Mouse (Mus musculus) T-helper 17 cell (primary cell): ENCODE results near the gene Nhlh2.

Experiments used
- in situ Hi-C, 2 experiments: fragments of 300-600 bp; cut with MboI, MseI; formaldehyde crosslinking; loops; 1 replicate in 1 of 2; 2 replicates in 1 of 2; pipeline ENCODE4 v1.15.1; 2025; ENCODE audit warnings: high pct_unique_total_duplicates in 2 of 2

The Nhlh2 gene

DNA sequence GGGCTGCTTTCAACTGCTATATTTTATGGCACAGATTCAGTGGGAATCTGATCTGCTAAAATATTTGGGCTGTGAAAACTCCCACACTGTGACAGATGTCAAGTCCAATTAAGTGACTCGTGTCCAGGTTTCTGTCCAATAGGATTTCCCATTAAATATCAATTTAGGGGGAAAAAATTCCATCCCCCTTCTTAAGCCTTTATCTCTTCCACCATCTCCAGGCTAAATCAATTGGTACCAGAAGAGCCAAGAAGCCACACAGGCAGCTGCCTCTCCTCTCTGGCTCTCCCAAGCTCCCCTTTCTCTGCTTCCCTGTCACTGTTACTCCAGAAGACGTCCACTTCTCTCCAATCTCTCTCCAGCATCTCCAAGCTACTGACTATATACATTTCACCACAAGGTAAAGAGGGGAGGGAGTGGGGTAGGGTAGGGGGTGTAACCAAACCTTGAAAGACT is at the start of gene Nhlh2:
Gene Nhlh2, plus strand, starts transcription at position 151 of the 456 bp plus-strand sequence.
- in situ Hi-C loops, result no loop called here

DNA sequence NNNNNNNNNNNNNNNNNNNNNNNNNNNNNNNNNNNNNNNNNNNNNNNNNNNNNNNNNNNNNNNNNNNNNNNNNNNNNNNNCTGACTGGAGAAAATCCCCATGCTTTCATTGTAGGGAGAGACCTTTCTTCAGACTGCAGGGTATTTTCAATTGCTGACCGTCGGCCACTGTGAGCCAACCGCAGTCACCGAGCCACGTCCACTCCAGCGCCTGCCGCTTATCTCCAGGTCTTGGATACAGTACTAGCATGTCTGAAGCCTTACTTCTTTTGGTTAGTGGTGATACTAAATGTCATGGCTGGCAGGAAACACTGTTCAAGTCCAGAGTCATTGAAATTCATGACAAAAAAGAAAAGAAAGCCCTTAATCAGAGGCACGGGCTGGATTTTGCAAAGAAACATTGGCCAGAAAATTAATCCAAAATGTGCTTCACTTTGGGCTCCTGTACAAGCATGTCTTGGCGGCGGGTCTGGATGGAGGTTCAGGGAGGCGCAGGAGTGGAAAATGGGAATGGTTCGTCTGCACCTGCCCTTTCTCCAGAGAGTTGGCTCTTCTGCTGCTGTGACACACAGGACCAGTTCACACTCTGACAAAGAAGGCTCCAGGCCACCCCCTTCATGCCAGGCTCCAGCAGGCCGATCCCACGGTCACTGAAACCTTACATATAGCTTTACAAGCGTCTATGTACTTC is 48.6 kb upstream of the Nhlh2 start:
- in situ Hi-C loops, result no loop called here

DNA sequence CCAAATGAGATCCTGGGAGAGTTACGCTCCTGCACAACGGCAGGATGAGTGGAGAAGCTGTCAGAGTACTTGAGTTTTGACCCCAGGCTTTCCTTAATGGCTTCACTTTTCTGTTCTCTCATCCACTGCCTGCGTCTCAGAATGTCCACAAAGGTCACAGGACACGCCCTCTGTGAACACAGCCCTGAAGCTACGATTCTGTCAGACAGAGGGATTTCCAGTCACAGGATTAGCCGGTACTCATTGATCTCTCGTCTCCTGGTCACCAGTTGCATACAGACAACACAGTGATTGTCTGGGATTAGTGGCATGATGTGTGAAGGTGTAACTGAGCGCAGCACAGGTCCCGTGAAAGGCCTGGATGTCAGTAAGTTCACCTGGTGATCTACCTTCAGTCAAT is 46.4 kb upstream of the Nhlh2 start:
- in situ Hi-C loops, result no loop called here

DNA sequence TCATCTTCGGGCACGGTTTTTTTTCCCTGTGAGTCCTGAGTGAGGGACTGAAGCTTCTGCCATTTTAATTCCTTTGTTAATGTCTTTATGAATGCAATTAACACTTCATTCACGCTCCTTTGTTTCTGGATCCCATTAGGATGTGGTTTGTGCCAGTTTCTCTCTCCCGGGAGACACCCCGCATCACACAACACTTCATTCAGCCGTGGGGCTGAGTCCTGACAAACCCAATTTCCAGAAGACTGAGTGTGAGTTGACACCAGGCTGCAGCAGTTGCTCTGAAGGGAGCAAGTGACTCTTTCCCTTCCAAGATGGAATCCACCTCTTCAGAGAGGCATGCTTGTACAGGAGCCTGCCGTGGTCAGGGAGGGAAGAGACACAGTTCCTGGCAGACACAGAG is 45.5 kb upstream of the Nhlh2 start:
- in situ Hi-C loops, result no loop called here

DNA sequence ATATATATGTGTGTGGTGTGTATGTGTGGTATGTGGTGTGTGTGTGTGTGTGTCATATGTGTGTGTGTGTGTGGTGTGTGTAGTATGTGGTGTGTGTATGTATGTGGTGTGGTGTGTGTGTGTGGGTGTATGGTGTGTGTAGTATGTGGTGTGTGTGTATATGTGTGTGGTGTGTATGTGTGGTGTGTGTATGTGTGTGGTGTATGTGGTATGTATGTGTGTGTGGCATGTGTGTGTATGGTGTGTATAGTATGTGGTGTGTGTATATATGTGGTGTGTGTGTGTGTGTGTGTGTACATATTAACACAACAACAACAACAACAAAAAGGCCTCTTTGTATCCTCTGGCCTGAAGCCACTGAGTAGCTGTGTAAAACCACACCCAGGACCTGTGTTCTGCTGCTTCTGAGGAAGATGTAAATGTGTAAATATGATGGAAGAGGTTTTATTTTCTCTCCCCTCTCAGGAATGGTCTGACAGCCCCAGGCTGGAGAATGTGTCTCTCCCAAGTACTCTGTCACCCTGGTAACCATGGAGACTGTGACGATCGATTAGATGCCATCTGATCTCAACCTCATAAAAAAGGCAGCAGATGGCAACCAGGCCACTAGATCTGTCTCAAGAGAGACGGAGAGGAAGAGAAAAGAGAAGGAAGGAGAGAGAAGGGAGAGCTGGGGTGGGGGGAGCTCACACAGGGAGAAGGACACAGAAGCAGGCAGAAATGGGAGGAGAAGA is 42.9 kb upstream of the Nhlh2 start:
- in situ Hi-C loops, result no loop called here

DNA sequence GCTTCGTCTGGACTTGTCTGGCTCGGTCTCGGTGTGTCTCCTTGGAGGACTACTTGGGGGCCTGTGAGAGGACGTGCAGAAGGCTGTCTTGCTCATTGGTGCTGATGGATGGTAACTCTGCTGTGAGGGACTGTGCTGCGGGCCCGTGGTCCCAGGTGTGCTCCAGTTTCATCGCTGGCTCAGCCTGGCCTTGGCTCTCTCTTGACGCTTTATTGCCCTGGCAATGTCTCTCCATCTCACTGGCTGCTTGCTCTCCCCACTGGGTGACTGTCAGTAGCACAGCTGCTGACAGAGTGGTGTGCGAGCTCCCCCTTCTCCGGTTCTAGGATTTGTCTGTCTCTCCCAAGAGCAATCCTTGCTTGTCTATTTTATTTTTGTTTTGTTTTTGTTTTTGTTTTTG is 34.5 kb upstream of the Nhlh2 start:
- in situ Hi-C loops, result no loop called here

DNA sequence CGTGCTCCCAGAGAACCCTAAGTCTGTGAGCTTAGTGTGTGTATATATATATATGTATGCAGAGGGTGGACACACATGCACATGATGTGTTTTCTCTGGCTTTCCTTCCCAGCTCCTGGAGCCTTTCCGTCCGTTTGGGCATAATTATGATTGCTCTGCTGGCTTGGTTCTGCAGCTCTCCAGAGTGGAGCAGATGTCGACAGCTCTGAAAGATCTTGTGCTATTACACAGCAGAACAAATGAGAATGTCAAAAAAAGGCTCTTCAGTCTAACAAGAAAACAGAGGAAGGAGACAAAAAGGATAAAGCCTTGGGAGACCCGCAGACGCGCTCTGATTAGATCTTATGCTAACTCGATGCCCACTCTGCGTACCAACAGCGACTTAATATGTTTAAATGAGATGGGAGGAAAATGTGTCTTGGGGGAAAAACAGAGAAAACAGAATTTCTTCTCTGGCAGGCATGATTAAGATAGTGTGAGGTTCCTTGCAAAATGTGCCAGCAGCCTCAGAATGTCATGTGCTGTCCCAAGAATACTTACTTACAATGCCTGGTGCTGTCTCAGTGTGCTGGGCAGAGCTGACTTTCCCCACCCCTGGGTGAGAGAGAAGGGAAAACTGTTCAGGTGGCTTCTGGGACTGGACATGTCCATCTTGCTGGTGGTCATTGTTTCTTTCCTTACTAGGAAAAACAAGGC is 31.4 kb upstream of the Nhlh2 start:
- in situ Hi-C loops, result no loop called here

DNA sequence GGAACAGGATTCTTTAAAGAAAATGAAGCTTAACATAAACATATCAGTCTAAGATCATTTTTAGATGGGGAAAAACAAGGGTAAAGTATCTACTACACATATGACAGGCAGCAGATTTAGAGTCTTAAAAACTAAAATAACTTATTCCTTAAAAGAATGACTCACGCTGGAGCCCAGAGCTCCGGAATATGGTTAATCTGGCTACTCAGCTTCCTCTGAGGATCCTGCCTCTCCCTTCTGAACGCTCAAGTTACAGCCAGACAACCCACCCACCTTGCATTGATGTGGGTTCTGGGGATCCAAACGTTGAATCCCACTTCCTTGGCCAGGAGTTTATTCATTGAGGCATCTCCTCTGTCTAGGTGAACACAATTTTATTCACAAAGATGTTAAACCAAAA is 26.0 kb upstream of the Nhlh2 start:
- in situ Hi-C loops, result no loop called here

DNA sequence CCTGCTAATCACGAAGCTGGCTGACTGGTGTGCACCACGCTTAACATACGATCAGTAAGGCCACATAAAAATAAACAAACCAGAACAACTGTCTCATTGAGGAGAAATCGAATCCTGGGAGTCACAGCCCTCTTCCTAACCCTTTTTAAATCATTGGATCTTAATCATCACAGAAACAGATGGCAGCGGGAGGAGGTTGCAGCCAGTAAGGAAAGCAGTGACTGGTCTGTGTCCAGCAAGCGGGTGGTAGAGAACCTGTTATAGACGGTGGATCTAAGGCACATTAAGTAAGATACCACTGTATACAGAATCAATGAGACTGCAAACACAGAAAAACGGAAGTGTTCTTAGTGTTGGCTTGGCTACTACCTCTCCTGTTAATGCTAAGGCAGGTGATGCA is 24.2 kb upstream of the Nhlh2 start:
- in situ Hi-C loops, result no loop called here

DNA sequence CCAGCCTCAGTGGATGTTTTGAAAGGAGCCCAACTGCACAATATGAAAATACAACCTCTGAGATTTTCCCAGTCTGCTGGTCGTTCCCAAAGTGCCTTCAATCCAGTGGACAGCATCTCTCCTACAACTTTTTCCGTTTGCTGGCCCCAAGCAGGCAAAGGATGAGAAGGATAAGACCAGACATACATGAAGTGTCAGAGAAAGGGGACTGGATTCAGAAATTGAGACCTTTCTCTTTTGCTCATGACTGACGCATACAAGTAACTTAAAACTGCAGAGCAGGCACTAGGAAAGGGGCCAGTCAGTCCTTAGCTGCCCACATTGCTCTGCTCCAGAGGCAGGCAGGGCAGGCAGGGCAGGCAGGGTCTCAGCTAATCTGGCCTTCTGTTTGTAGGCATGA is 19.7 kb upstream of the Nhlh2 start:
- in situ Hi-C loops, result no loop called here

DNA sequence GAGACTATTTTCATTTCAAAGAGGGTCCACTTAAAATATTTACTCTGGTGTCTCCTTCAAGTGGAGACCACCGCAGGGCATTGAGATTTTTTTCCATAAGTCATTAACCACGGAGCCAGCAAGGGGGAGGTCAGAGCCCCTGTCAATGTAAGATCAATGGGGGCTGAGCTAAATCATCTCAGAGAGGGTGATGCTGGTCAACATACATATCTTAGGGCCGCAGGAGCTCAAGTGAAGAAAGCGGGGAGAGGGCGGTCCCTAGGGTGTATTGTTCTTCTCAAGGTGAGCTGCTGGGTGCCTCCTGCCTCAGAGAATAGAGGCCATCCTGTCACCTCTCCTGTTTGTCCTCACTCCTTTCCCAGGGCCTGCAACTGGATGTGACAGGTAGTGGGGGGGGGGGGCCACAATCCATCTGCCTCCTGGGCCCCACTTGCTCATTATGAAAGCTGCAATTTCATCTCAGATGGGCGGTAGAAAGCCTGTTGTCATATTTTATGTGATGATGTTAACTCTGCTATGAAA is 18.8 kb upstream of the Nhlh2 start:
- in situ Hi-C loops, result no loop called here

DNA sequence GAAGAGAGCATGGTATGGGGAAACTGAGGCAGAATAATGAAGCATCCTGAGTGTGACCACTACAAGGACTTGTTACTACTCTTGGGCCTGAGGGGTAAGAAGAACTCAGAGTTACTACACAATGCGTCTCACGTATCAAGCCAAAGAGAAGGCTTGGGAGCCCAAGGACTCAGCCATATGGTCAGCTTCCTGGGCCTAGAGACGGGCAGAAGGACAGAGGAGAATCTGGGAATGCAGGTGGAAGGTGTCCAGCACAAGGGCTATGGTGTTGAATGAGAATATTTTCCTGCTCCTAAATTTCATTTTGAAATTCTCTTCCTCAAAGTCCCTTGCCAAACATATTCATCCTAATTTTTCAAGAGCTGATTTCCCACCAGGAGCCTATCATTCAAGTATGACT is 12.0 kb upstream of the Nhlh2 start:
- in situ Hi-C loops, result no loop called here

DNA sequence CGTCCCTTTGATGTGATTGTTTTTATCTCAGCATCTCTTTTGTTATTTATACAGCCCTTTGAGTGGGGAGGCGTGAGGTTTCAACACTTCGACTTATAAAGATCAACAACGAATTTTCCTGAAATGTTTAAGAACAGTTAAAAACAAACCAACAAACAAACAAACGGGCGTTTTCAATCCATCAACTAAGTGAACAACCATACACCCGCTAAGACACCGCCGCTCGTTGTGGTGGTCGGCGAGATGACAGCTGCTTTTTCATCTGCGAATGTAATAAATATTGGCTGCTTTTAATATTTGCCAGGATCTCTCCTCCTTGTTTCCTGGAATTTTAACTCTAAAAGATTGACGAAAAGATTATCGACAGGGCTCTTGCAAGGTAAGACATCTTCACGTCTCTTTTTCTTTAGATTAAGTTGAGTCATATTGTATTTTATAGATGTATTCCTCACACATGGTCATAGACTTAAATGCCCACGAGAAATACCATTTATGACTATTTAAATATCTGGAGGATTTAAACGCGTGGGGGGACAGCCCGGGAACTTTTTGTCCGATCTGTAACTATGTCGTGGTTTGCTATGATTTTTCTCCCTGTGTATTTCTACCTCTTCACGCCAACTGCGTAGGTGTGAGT is 923 bp downstream of the Nhlh2 start:
- in situ Hi-C loops, result no loop called here

DNA sequence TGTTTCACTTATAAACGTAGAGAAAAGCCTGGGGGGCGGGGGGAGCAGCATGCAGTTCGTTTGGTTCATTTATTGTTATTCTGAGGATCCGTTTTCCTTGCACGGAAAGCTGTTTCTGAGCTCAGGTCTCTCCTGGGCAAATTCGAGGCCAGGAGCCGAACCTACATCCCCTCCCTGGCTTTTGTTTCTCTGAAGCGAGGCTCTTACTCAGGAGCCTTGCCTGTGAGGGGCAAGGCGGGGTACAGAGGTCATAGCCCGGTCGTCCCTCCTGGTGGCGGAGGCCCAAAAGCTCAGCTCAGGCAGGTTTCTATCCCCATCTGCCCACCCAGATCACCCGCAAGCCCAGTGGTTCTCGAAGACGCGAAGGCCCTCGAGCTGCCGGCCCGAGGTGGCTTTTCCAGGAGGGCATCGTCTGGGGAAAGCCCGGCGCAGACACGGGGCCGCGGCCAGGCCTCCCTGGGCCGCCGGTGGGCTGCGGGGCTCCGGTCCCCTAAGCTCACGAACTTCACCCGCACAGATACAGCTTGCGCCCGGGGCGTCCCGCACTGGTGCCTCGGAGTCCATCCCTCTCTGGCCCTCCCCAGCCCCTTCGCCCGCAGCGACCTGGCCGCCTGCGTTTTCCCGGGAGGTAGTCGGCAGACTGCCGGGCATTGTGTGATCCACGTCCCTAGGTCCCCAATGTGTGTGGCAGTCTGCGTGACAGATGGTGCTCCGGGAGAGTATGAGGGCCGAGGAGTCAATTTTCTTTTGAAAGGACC is 1.6 kb downstream of the Nhlh2 start:
- in situ Hi-C loops, result no loop called here

DNA sequence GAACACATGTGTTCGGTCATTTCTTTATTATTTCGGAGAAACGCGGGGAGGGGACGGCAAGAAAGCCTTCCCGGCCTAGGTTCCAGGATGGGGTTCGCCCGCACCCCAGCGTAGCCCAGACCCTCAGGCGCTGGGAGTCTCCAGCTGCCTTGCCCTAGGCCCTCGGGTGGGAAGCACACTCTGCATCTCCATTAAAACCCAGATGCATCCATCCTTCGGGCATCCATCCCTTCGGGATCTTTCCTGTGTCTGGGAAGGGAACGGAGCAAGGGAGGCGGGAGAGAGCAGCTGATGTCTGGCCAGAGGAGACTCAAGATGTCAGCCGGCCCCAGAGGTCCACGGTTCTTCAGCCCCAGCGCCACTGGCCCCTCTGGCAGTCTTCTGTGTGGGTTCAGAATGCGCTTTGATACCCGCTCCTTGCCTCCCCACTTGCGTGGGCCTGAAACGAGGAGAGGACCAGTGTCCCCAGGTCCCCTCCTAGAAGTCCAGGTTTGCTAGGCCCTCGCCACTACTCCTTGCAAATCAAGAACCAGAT is 2.3 kb downstream of the Nhlh2 start:
- in situ Hi-C loops, result no loop called here

DNA sequence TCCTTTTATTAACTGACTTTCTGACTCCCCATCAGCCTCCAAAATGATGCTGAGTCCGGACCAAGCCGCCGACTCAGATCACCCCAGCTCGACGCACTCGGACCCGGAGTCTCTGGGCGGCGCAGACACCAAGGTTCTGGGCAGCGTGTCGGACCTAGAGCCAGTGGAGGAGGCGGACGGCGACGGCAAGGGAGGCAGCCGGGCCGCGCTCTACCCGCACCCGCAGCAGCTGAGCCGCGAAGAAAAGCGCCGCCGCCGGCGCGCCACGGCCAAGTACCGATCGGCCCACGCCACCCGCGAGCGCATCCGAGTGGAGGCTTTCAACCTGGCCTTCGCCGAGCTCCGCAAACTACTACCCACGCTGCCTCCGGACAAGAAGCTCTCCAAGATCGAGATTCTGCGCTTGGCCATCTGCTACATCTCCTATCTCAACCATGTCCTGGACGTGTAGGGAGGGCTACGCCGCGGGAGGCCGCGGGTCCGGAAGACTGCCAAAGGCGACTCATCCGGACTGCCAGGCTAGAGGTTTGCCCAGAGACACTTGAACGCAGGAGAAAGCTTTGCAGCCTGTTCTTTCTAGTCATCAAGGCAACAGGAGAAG is 2.8 kb downstream of the Nhlh2 start:
- in situ Hi-C loops, result no loop called here

DNA sequence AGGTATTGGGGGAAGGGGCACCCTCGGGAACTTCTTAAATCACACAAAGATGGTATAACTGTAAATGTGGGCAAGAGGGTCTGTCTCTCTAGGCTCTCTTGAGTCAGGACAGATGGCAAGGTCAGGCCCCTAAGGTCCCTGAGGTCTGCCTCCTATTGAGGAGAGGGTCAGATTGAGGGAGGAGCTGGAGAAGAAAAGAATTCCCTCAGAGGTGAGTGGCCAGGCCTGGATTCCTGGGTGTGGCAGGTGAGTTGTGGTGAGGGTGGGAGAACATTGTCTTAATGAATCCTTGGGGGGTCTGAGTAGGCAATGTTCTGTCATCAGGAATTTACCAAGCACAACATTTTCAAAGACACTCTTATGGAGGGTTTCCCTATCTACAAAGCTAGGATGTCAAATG is 10.7 kb downstream of the Nhlh2 start:
- in situ Hi-C loops, result no loop called here

DNA sequence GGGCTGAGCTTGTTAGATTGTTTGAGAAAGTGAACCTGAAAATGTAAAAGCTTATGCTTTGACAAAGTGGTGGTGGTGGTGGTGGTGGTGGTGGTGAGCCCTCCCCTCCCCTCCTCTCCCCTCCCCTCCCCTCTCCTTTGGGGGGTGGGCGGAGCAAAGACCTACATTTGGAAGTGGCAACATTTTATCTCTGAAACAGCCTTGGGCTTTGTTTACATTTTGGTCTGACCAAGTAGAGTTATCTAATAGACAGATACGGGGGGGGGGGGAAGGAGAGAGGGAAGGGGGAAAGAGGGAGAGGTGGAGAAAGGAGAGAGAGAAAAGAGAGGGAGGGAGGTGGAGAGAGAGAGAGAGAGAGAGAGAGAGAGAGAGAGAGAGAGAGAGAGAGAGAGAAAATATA is 12.8 kb downstream of the Nhlh2 start:
- in situ Hi-C loops, result no loop called here

DNA sequence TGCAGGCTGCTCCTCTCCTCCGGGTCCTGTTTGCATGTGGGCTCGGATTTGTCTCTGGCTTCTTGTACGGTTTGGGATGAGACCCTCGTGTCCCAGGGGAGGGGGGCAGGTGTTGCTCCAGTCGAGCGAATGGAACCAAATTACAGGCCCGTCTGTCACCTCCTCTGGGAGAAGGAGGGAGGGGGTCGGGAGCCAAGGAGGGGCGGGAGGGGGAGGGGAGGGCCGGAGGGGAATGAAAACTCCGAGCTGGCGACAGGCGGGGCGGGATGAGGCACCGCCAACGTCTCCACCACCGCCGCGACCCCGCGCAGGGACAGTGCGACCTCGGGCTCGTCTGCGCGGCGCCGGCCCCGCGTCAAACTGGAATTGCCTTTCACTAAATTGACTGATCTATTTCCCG is 13.5 kb downstream of the Nhlh2 start:
- in situ Hi-C loops, result no loop called here

DNA sequence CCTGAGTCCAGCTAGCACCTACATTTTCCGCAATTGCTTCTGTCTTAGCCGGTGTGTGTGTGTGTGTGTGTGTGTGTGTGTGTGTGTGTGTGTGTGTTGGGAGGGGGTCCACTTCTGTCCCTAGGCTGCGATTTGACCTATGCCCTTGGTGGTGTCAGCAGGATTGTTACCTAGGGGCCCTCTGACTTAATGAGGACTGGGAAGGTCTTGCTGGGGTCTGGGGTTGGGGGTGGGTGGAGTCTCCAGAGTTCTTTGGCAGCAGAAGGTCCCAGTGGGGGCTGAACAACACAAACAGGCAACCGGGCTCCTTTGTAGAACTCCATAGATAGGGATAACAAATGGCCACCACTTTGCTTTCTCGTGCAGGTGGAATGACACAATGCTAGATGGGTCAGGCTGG is 14.0 kb downstream of the Nhlh2 start:
- in situ Hi-C loops, result no loop called here
